Mouse (Mus musculus) midbrain, embryonic 11.5 days (tissue): ENCODE results near the gene Rnf225. TPM values are rescaled to one million over a fixed set of nuclear protein-coding genes. Genes with fewer than 3 reads are reported as not detected.
A peak's percentile ranks its signal among the peaks of the same experiment; 100 is the strongest.

ENCODE experiments used
- ATAC-seq: fragments of 200-750 bp; cut with Nextera tagmentation; 2 replicates; pipeline ENCODE4 v1.8.0; 2017; ENCODE audit warnings: moderate TSS enrichment, moderate library complexity; ENCODE audit not compliant: low FRiP score
- DNase-seq: peaks from one replicate; pipeline ENCODE4 v3.0.0; 2015; ENCODE audit warnings: low spot score; ENCODE audit errors: missing footprints
- H3K27ac ChIP-seq: fragments of 300-500 bp; sonication (generic); 2 replicates; pipeline ENCODE4 v1.5.1; 2014; ENCODE audit warnings: low read depth, low read length
- H3K27me3 ChIP-seq: fragments of 300-500 bp; sonication (generic); 2 replicates; pipeline ENCODE4 v1.6.1; 2014; ENCODE audit warnings: mild to moderate bottlenecking, low read length, moderate library complexity, mixed read lengths; ENCODE audit not compliant: control insufficient read depth, insufficient read depth
- H3K36me3 ChIP-seq: fragments of 300-500 bp; sonication (generic); 2 replicates; pipeline ENCODE4 v1.6.1; 2014; ENCODE audit warnings: mild to moderate bottlenecking, low read length, moderate library complexity, mixed read lengths; ENCODE audit not compliant: control insufficient read depth, insufficient read depth
- H3K4me1 ChIP-seq: fragments of 300-500 bp; sonication (generic); 2 replicates; pipeline ENCODE4 v1.6.1; 2014; ENCODE audit warnings: low read length; ENCODE audit not compliant: control insufficient read depth, insufficient read depth
- H3K4me2 ChIP-seq: fragments of 300-500 bp; sonication (generic); 2 replicates; pipeline ENCODE4 v1.6.1; 2014; ENCODE audit warnings: mild to moderate bottlenecking, moderate library complexity
- H3K4me3 ChIP-seq: fragments of 300-500 bp; sonication (generic); 2 replicates; pipeline ENCODE4 v1.5.1; 2014; ENCODE audit warnings: low read depth, low read length
- H3K9ac ChIP-seq: fragments of 300-500 bp; sonication (generic); 2 replicates; pipeline ENCODE4 v1.6.1; 2014; ENCODE audit warnings: low read length
- H3K9me3 ChIP-seq: fragments of 300-500 bp; sonication (generic); 2 replicates; pipeline ENCODE4 v1.6.1; 2016; ENCODE audit warnings: low read length; ENCODE audit not compliant: control insufficient read depth
- WGBS: fragments of 180-500 bp; shearing (Covaris S2); extraction: QIAGEN DNeasy Blood & Tissue Kit; methylation state at CpG from one replicate; pipeline ENCODE4 v1.1.7; 2014; 5-methylcytosine and 5-hydroxymethylcytosine counted together
- polyA plus RNA-seq: library from polyadenylated mRNA; unstranded; fragments of >200 nt; fragmentation: Nextera tagmentation; extraction: Ambion mirVana; gene quantifications from 2 replicates; pipeline ENCODE4 v1.2.1, GENCODE M21; 2014

Rnf225 gene
- polyA plus RNA-seq, 1 experiment from 2014 or later, result 0.55 TPM

DNA sequence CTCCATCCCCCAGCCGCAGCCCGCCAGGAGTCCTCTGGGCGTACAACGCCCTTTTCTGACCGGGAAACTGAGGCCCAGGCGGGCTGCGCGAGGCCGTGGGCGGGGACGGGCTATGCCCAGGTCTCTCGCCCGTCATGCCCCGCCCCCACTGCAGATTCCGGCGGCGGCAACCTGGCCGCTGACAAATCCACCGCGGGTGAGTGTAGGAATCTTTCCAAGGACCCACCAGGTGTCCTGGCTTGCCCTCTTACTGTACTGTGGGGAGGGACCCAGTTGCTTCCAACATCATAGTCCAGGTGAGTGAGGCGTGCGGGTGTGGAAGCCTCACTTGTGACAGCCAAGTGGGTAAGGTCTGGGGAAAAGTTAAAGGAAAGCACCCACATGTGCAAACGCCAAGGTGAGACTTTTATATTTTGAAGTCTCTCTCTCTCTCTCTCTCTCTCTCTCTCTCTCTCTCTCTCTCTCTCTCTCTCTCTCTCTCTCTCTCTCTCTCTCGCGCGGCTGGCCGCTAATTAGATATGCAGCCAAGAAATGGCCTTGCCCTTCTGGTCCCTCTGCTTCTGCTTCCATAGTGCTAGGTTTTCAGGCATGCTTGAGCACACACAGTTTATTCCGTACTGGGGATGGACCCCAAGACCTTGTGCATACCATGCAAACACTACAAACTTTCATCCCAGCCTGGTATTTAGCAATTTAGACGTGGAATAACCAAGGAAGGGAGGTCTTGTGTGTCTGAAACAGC is 39.1 kb downstream of the Rnf225 start:
- peak overlapping the region; percentile 92 for H3K9ac ChIP-seq
- ATAC-seq (peak; percentile 68), DNase-seq (no peak)
- peak overlapping the region; percentile 97 for H3K4me2 ChIP-seq
- no peaks in the 10 kb centered on the region for H3K9me3 ChIP-seq
- peaks cover 14% of the 10 kb centered on the region; the same call in 1 of the 2 replicates for H3K36me3 ChIP-seq
- H3K4me3 ChIP-seq, result peak overlapping the region; percentile 84
- no peaks in the 10 kb centered on the region for H3K27me3 ChIP-seq
- peak overlapping the region; percentile 67 for H3K27ac ChIP-seq
- H3K4me1 ChIP-seq, result peaks cover 15% of the 10 kb centered on the region
- under 1% methylated on average over 25 of the region's 29 CpGs for WGBS

DNA sequence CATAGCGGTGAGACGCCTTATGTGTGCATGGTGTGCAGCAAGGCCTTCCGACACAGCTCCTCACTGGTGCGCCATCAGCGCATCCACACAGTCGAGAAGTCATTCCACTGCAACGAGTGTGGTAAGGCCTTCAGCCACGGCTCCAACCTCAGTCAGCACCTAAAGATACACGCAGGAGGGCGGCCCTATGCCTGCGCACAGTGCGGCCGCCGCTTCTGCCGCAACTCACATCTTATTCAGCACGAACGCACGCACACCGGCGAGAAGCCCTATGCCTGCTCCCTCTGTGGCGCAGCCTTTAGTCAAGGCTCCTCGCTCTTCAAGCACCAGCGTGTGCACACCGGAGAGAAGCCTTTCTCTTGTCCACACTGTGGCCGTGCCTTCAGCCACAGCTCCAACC is 43.7 kb downstream of the Rnf225 start:
- no peak overlapping the region for H3K27ac ChIP-seq
- H3K9ac ChIP-seq, result no peak overlapping the region
- H3K9me3 ChIP-seq, result no peaks in the 10 kb centered on the region
- 95% methylated on average over 25 of the region's 25 CpGs for WGBS
- H3K27me3 ChIP-seq, result no peaks in the 10 kb centered on the region
- ATAC-seq, result no peak
- peaks cover 8% of the 10 kb centered on the region for H3K4me1 ChIP-seq
- H3K36me3 ChIP-seq, result peaks cover 16% of the 10 kb centered on the region; the same call in 1 of the 2 replicates
- no peak overlapping the region for H3K4me3 ChIP-seq
- H3K4me2 ChIP-seq, result no peak overlapping the region
- DNase-seq, result no peak

- H3K4me2 ChIP-seq, result peak within 1 kb of the TSS; percentile 76
- ATAC-seq, result peak; percentile 99
- WGBS, result under 1% methylated on average over 49 of the region's 49 CpGs
These were observed 50.6 kb downstream of the Rnf225 start, which contains the start of gene Zfp446 for GRCm38 (mm10) chr7:12977682-12978389. Gene Zfp446, plus strand, starts transcription at chr7:12977848.

GRCm38 (mm10) chr7:12978931-12979722 is 51.9 kb downstream of the Rnf225 start:
- Histone ChIP-seq H3K27ac (no peak overlapping the region; the same call in 1 of the 2 replicates), H3K36me3 (no peaks in the 10 kb centered on the region)
- ATAC-seq, result no peak

More at GRCm38 (mm10) chr7:12977682-12978389, 50.6 kb downstream of the Rnf225 start, which contains the start of gene Zfp446:
- peak within 1 kb of the TSS; percentile 76 for H3K9ac ChIP-seq
- peaks cover 5% of the 10 kb centered on the region for H3K4me1 ChIP-seq
- H3K36me3 ChIP-seq, result no peaks in the 10 kb centered on the region
- no peaks in the 10 kb centered on the region for H3K9me3 ChIP-seq
- DNase-seq, result peak; percentile 99
- peak within 1 kb of the TSS; percentile 71 for H3K27ac ChIP-seq
- no peaks in the 10 kb centered on the region for H3K27me3 ChIP-seq
- peak within 1 kb of the TSS; percentile 51 for H3K4me3 ChIP-seq

GRCm38 (mm10) chr7:12979776-12980175 is 52.6 kb downstream of the Rnf225 start:
- H3K36me3 ChIP-seq, result no peaks in the 10 kb centered on the region
- peaks cover 5% of the 10 kb centered on the region for H3K4me1 ChIP-seq
- H3K4me2 ChIP-seq, result no peak overlapping the region
- WGBS, result 82% methylated on average over 6 of the region's 6 CpGs
- no peaks in the 10 kb centered on the region for H3K9me3 ChIP-seq
- DNase-seq (no peak), ATAC-seq (no peak)
- H3K4me3 ChIP-seq, result no peak overlapping the region
- no peak overlapping the region for H3K27ac ChIP-seq
- no peaks in the 10 kb centered on the region for H3K27me3 ChIP-seq
- no peak overlapping the region for H3K9ac ChIP-seq

More at GRCm38 (mm10) chr7:12978931-12979722, 51.9 kb downstream of the Rnf225 start:
- no peak overlapping the region for H3K4me3 ChIP-seq
- peak overlapping the region; percentile 76 for H3K9ac ChIP-seq
- 88% methylated on average over 18 of the region's 18 CpGs for WGBS
- H3K9me3 ChIP-seq, result no peaks in the 10 kb centered on the region
- peak overlapping the region; percentile 76 for H3K4me2 ChIP-seq
- peaks cover 5% of the 10 kb centered on the region for H3K4me1 ChIP-seq
- DNase-seq, result no peak
- no peaks in the 10 kb centered on the region for H3K27me3 ChIP-seq

DNA sequence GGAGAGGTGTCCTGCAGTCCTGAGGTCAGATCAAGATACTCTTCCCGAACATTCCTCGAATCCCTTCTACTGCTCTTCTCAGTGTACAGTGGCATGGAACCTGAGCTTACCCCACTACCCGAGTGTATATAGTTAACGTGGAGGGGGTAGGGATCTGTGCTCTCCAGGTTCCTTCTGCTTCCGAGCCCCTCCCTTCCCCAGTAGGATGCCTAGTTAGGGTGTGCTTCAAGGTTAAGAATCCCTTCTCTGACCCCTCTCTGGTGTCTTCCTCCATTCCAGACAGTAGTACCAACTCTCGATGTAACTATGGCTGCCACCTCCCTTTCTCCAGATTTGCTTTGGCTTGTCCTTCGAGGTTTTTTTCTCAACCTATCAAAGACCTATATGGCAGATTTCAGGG is 53.1 kb downstream of the Rnf225 start:
- Histone ChIP-seq H3K9me3 (no peaks in the 10 kb centered on the region), H3K4me3 (no peak overlapping the region), H3K4me1 (peaks cover 5% of the 10 kb centered on the region), H3K36me3 (no peaks in the 10 kb centered on the region), H3K27me3 (no peaks in the 10 kb centered on the region), H3K9ac (no peak overlapping the region), H3K27ac (no peak overlapping the region), H3K4me2 (no peak overlapping the region)
- WGBS, result 87% methylated on average over 7 of the region's 7 CpGs
- no peak for ATAC-seq
- no peak for DNase-seq

Other genes with a start within 250 kb of the Rnf225 start
- not detected in 2 replicates for gene Vmn2r55, start 242.4 kb upstream of the Rnf225 start, polyA plus RNA-seq
- gene Vmn2r56, start 192.4 kb upstream of the Rnf225 start, polyA plus RNA-seq, result not detected in 2 replicates
- 11.7 and 12.8 TPM in 2 replicates for gene Zscan18, start 123.8 kb upstream of the Rnf225 start, polyA plus RNA-seq
- gene Zfp329, start 108.6 kb upstream of the Rnf225 start, polyA plus RNA-seq, result 19.5 and 19.8 TPM in 2 replicates
- gene Zfp110, start 92.7 kb upstream of the Rnf225 start, polyA plus RNA-seq, result 28.9 and 32.3 TPM in 2 replicates
- 5.3 and 6.3 TPM in 2 replicates for gene Zfp128, start 46.2 kb upstream of the Rnf225 start, polyA plus RNA-seq
- 19.6 and 21.7 TPM in 2 replicates for gene Zscan22, start 29.6 kb upstream of the Rnf225 start, polyA plus RNA-seq
- gene Rps5, start 5.1 kb upstream of the Rnf225 start, polyA plus RNA-seq, result 788 and 866 TPM in 2 replicates
- gene Zfp324, start 38.4 kb downstream of the Rnf225 start, polyA plus RNA-seq, result 7.8 TPM in 2 replicates
- gene Zfp446, start 50.4 kb downstream of the Rnf225 start, polyA plus RNA-seq, result 9.6 and 9.8 TPM in 2 replicates
- gene Slc27a5, start 70.8 kb downstream of the Rnf225 start, polyA plus RNA-seq, result not detected in 2 replicates
- 399 and 443 TPM in 2 replicates for gene Trim28, start 71.7 kb downstream of the Rnf225 start, polyA plus RNA-seq
- gene Zbtb45, start 82.6 kb downstream of the Rnf225 start, polyA plus RNA-seq, result 25.7 and 32.8 TPM in 2 replicates
- gene Chmp2a, start 107.4 kb downstream of the Rnf225 start, polyA plus RNA-seq, result 133 and 140 TPM in 2 replicates
- gene Ube2m, start 110.9 kb downstream of the Rnf225 start, polyA plus RNA-seq, result 152 and 166 TPM in 2 replicates
- gene Mzf1, start 127.3 kb downstream of the Rnf225 start, polyA plus RNA-seq, result 1.3 and 2.7 TPM in 2 replicates
- gene Vmn1r85, start 167.8 kb downstream of the Rnf225 start, polyA plus RNA-seq, result not detected in 2 replicates
- gene Vmn1r86, start 192.5 kb downstream of the Rnf225 start, polyA plus RNA-seq, result not detected in 2 replicates
- gene Vmn1r87, start 212.7 kb downstream of the Rnf225 start, polyA plus RNA-seq, result not detected in 2 replicates
- gene Vmn1r88, start 232.2 kb downstream of the Rnf225 start, polyA plus RNA-seq, result not detected in 2 replicates